Mouse (Mus musculus) heart, postnatal 0 days (tissue): ENCODE data around the gene B3galt2.
"Not testable (repeated sequence)": the region's sequence is repeated elsewhere in the genome, so short reads cannot be mapped to it uniquely, and the experiment has no call there.

Experiments
- CTCF ChIP-seq: IDR thresholded peaks from 2 replicates; pipeline ENCODE4 v1.5.1; 2016; ENCODE audit warnings: antibody characterized with exemption, control low read depth, low read depth
- EP300 ChIP-seq: IDR thresholded peaks from 2 replicates; pipeline ENCODE4 v1.6.1; 2016; ENCODE audit warnings: antibody characterized with exemption, low read depth

DNA sequence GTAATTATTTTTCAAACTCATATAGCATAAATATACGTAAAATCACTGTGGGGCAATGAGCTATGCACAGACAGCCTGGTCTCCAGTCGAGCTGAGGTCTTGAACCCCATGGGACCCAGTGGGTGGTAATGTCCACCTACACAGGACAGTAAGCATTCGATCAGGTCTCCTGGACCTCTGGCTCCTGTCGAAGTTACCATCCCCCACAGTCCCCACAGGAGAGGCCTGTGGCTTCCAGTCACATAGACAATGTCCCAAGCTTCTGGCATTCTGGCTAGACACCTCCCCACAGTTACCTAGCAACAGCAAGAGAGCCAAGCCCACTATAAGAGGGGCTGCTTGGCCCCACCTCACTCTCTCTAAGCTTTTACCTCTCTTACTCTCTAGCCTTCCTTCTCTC, 24.3 kb downstream of the B3galt2 start:
- not testable (repeated sequence) for TF ChIP-seq CTCF, EP300
